Mouse (Mus musculus): ENCODE results near the gene Nucb2. TPM values are rescaled to one million over a fixed set of nuclear protein-coding genes. Genes with fewer than 3 reads are reported as not detected.

Nucb2 gene
- total RNA-seq, 2 experiments from 2014 or later: 24.9 to 25.0 TPM

- DNase-seq: no peak
Observed at GRCm38 (mm10) chr7:116519805-116520204, 15.6 kb downstream of the Nucb2 start.

- no peak for DNase-seq
Observed at GRCm38 (mm10) chr7:116524577-116524976, 20.4 kb downstream of the Nucb2 start.

GRCm38 (mm10) chr7:116529793-116530192, 25.6 kb downstream of the Nucb2 start:
- no peak for DNase-seq

GRCm38 (mm10) chr7:116530470-116530869, 26.3 kb downstream of the Nucb2 start:
- no peak for DNase-seq

GRCm38 (mm10) chr7:116531311-116531710, 27.1 kb downstream of the Nucb2 start:
- DNase-seq: peak; percentile 38

GRCm38 (mm10) chr7:116556834-116557233, 52.7 kb downstream of the Nucb2 start:
- no peak for DNase-seq

- no peak for DNase-seq
Observed at GRCm38 (mm10) chr7:116574551-116574950, 70.4 kb downstream of the Nucb2 start.

Other genes with a start within 250 kb of the Nucb2 start
- 10 to 100 TPM in 1 of 2 experiments, 1 to 10 TPM in 1; 7.9 to 10.9 TPM for gene Plekha7, start 196.0 kb upstream of the Nucb2 start, total RNA-seq (2021)
- 100 to 1,000 TPM; 508 to 514 TPM for gene Rps13, start 170.2 kb upstream of the Nucb2 start, total RNA-seq (2021)
- gene Pik3c2a, start 60.9 kb upstream of the Nucb2 start, total RNA-seq (2021): 10 to 100 TPM; 27.0 to 31.5 TPM